Mouse (Mus musculus) heart, adult 2 months (tissue): ENCODE data around the gene Vmn2r58. TPM values are rescaled to one million over a fixed set of nuclear protein-coding genes. Genes with fewer than 3 reads are reported as not detected.
"Not testable (repeated sequence)": the region's sequence is repeated elsewhere in the genome, so short reads cannot be mapped to it uniquely, and the experiment has no call there.

ENCODE experiments used
- DNase-seq, 2 experiments: peaks; one replicate each; pipeline ENCODE4 v3.0.0; 2021
- H3K27ac ChIP-seq: fragments of 200-600 bp; 2 replicates; pipeline ENCODE4 v1.8.1; 2022
- H3K27me3 ChIP-seq: fragments of 200-500 bp; 2 replicates; pipeline ENCODE4 v1.6.1; 2012; ENCODE audit warnings: mild to moderate bottlenecking, low read length, inconsistent platforms, mixed read lengths; ENCODE audit not compliant: control insufficient read depth, insufficient read depth
- H3K36me3 ChIP-seq: fragments of 200-500 bp; 2 replicates; pipeline ENCODE4 v1.6.1; 2012; ENCODE audit warnings: low read length, inconsistent platforms; ENCODE audit not compliant: control insufficient read depth, insufficient read depth
- H3K4me1 ChIP-seq: fragments of 200-500 bp; 2 replicates; pipeline ENCODE4 v1.6.1; 2011; ENCODE audit warnings: low read length; ENCODE audit not compliant: control insufficient read depth, insufficient read depth
- H3K4me3 ChIP-seq: fragments of 200-600 bp; 2 replicates; pipeline ENCODE4 v1.8.1; 2022
- H3K79me2 ChIP-seq: fragments of 200-500 bp; replicated peaks from 2 replicates; pipeline ENCODE4 v1.6.1; 2012; ENCODE audit warnings: mild to moderate bottlenecking, inconsistent platforms, low read length, moderate library complexity, mixed read lengths; ENCODE audit not compliant: control insufficient read depth, insufficient read depth
- H3K9ac ChIP-seq: fragments of 200-500 bp; 2 replicates; pipeline ENCODE4 v1.6.1; 2012; ENCODE audit warnings: low read depth, mild to moderate bottlenecking, control low read depth, inconsistent platforms, low read length, mixed read lengths
- WGBS: fragments of 180-500 bp; shearing (Covaris S2); methylation state at CpG from one replicate; pipeline ENCODE4 v1.1.7; 2018; 5-methylcytosine and 5-hydroxymethylcytosine counted together
- intact Hi-C: fragments of 180-260 bp; cut with DNase I; formaldehyde crosslinking; loops from one replicate; pipeline ENCODE4 v1.15.1; 2025
- long read RNA-seq: library from polyadenylated mRNA; stranded (forward); transcript quantifications from one replicate; pipeline ENCODE4 v2.0.0, GENCODE M21; 2021
- polyA plus RNA-seq: library from polyadenylated mRNA; depleted of rRNA; stranded (reverse); fragments of >200 nt; gene quantifications from 2 replicates; pipeline ENCODE4 v1.2.3, GENCODE M21; 2012; rRNA removed
- total RNA-seq, 2 experiments: library from RNA; stranded (reverse); gene quantifications; 2 replicates each; pipeline ENCODE4 v1.2.3; 2021

Gene Vmn2r58
- total RNA-seq (not detected), polyA plus RNA-seq (not detected in 2 replicates)
- long read RNA-seq = 0 reads

GRCm38 (mm10) chr7:41872612-41873011 lies at the start of gene Vmn2r58:
Vmn2r58 (minus strand) TSS chr7:41872712.
- H3K79me2 ChIP-seq, intact Hi-C loops, H3K4me3 ChIP-seq, H3K4me1 ChIP-seq, H3K27me3 ChIP-seq, H3K36me3 ChIP-seq, H3K9ac ChIP-seq, H3K27ac ChIP-seq, DNase-seq: not testable (repeated sequence)
- 70% methylated on average over 5 of the region's 5 CpGs for whole genome bisulfite sequencing

Other genes starting within 250 kb of the Vmn2r58 start
- 10 to 100 TPM in 1 of 2 experiments, 1 to 10 TPM in 1; 8.5 to 10.4 TPM for gene Zfp788, start 239.5 kb downstream of the Vmn2r58 start, total RNA-seq
- 0.90 and 2.3 TPM in 2 replicates for gene Zfp788, start 239.5 kb downstream of the Vmn2r58 start, polyA plus RNA-seq
- not detected for gene Vmn2r59, start 186.3 kb upstream of the Vmn2r58 start, total RNA-seq
- not detected in 2 replicates for gene Vmn2r59, start 186.3 kb upstream of the Vmn2r58 start, polyA plus RNA-seq
- not detected for gene Vmn2r60, start 235.1 kb upstream of the Vmn2r58 start, total RNA-seq
- not detected in 2 replicates for gene Vmn2r60, start 235.1 kb upstream of the Vmn2r58 start, polyA plus RNA-seq